Mouse (Mus musculus): ENCODE measurements at regions not wholly inside any gene's neighbourhood (a gene's known extent, or its start where the extent isn't known, plus 50 kb on each side); places are given as distances from the start of the nearest gene placed in this dataset.

DNA sequence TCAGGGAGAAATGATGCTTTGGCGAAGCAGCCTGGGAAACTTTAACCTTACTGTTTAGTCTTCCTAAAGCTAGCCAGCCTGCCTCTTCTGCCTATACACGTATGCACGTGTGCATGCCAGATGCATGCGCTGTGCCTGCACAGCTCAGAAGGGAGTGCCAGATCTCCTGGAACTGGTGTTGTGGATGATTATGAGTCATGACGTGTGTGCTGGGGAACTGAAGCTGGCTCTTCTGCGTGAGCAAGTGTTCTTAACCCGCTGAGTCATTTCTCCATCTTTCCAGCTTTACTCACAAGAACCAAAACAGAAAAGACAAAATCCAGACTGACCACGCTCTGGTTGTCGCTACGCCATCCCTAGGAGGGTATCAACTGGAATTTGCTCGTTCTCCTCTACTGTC lies 55.1 kb upstream of the Otogl start:
- Histone ChIP-seq H3K4me1 (ENCODE audit: control insufficient read depth, low read depth, low read length) (no peaks in the 10 kb centered on the region), H3K36me3 (ENCODE audit: control insufficient read depth, insufficient read depth) (no peaks in the 10 kb centered on the region), H3K4me3 (ENCODE audit: low read depth, low read length) (no peak overlapping the region), H3K9ac (ENCODE audit: low read depth, low read length) (no peak overlapping the region), H3K27me3 (ENCODE audit: control insufficient read depth, insufficient read depth, low read depth, low read length) (no peaks in the 10 kb centered on the region), H3K9me3 (replicated peaks; ENCODE audit: control insufficient read depth, low read length) (no peaks in the 10 kb centered on the region), H3K27ac (ENCODE audit: low read length) (no peak overlapping the region), H3K4me2 (ENCODE audit: low read depth, low read length) (no peak overlapping the region)
- WGBS (ENCODE audit: insufficient replicate concordance), result 72% methylated on average over 11 of the region's 11 CpGs
- no peak for ATAC-seq (ENCODE audit: low read depth)

DNA sequence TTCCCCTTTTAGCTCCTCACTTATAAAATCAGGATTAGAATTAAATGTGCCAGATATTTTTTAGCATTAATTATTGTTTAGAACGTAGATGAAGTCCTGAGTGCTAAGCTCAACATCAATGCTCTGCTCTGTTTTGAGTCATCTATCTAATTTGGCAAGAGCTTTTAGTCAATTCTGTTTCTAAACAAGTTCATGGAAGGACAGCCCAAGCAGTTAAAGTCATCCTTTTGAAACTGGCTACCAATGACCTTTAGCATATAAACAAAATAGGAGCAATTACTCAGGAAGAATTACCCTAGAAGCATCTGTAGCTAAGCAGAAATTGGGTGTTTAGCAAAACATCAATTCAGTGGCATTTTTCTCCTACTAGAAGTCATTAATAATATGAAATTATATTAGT lies 52.1 kb upstream of the Otogl start:
- Histone ChIP-seq H3K4me3 (ENCODE audit: low read depth, low read length) (no peak overlapping the region), H3K9ac (ENCODE audit: low read depth, low read length) (no peak overlapping the region), H3K27ac (ENCODE audit: low read length) (no peak overlapping the region), H3K36me3 (ENCODE audit: control insufficient read depth, insufficient read depth) (no peaks in the 10 kb centered on the region), H3K27me3 (ENCODE audit: control insufficient read depth, insufficient read depth, low read depth, low read length) (no peaks in the 10 kb centered on the region), H3K4me1 (ENCODE audit: control insufficient read depth, low read depth, low read length) (no peaks in the 10 kb centered on the region), H3K9me3 (replicated peaks; ENCODE audit: control insufficient read depth, low read length) (no peaks in the 10 kb centered on the region), H3K4me2 (ENCODE audit: low read depth, low read length) (no peak overlapping the region)
- ATAC-seq (ENCODE audit: low read depth), result no peak
- 91% methylated on average over 1 of the region's 1 CpGs for WGBS (ENCODE audit: insufficient replicate concordance)

DNA sequence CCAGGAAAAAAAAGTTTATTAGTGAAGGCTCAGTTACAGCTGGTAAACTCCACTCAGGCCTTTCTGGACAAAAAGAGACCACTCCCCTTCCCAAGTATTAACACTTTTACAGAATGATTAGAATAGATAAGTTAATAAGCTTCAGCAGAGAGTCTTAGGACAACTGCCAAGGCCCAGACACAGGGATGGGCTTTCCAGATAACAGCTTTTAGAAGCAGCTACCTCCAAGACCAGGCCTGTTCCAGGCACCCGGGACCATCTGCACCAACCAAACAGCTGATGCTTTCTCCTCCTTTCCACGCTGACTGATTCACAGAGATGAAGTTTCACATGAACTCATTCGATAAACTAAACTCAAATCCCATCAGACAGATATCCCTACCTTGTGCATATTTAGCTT lies 50.2 kb upstream of the Otogl start:
- ATAC-seq (ENCODE audit: low read depth), result peak; percentile 87
- no peak overlapping the region for H3K9ac ChIP-seq (ENCODE audit: low read depth, low read length)
- H3K4me3 ChIP-seq (ENCODE audit: low read depth, low read length), result no peak overlapping the region

More for the DNA sequence above, 50.2 kb upstream of the Otogl start:
- Histone ChIP-seq H3K36me3 (ENCODE audit: control insufficient read depth, insufficient read depth) (no peaks in the 10 kb centered on the region), H3K27me3 (ENCODE audit: control insufficient read depth, insufficient read depth, low read depth, low read length) (no peaks in the 10 kb centered on the region), H3K4me1 (ENCODE audit: control insufficient read depth, low read depth, low read length) (no peaks in the 10 kb centered on the region), H3K4me2 (ENCODE audit: low read depth, low read length) (no peak overlapping the region), H3K9me3 (replicated peaks; ENCODE audit: control insufficient read depth, low read length) (no peaks in the 10 kb centered on the region), H3K27ac (ENCODE audit: low read length) (no peak overlapping the region)
- 31% methylated on average over 3 of the region's 3 CpGs for WGBS (ENCODE audit: insufficient replicate concordance)
